Mouse (Mus musculus) hindbrain, embryonic 16.5 days (tissue): ENCODE results near the gene Grb10. TPM values are rescaled to one million over a fixed set of nuclear protein-coding genes. Genes with fewer than 3 reads are reported as not detected.

ENCODE experiments used
- ATAC-seq: fragments of 200-750 bp; cut with Nextera tagmentation; 2 replicates; pipeline ENCODE4 v1.8.0; 2017; ENCODE audit warnings: moderate TSS enrichment, moderate library complexity
- H3K27ac ChIP-seq: fragments of 300-500 bp; sonication (generic); 2 replicates; pipeline ENCODE4 v1.5.1; 2014; ENCODE audit warnings: low read depth, mild to moderate bottlenecking, control low read depth, low read length, moderate library complexity
- H3K27me3 ChIP-seq: fragments of 300-500 bp; sonication (generic); replicated peaks from 2 replicates; pipeline ENCODE4 v1.6.1; 2014; ENCODE audit warnings: low read length; ENCODE audit not compliant: control insufficient read depth, insufficient read depth
- H3K36me3 ChIP-seq: fragments of 300-500 bp; sonication (generic); 2 replicates; pipeline ENCODE4 v1.6.1; 2014; ENCODE audit warnings: mild to moderate bottlenecking, low read length, moderate library complexity, mixed read lengths; ENCODE audit not compliant: control insufficient read depth, insufficient read depth
- H3K4me1 ChIP-seq: fragments of 300-500 bp; sonication (generic); 2 replicates; pipeline ENCODE4 v1.6.1; 2014; ENCODE audit warnings: low read depth, low read length; ENCODE audit not compliant: control insufficient read depth, insufficient read depth
- H3K4me2 ChIP-seq: fragments of 300-500 bp; sonication (generic); 2 replicates; pipeline ENCODE4 v1.6.1; 2014; ENCODE audit warnings: mild to moderate bottlenecking, low read length, control low read depth, moderate library complexity
- H3K4me3 ChIP-seq: fragments of 300-500 bp; sonication (generic); 2 replicates; pipeline ENCODE4 v1.5.1; 2014; ENCODE audit warnings: mild to moderate bottlenecking, low read length, control low read depth, moderate library complexity
- H3K9ac ChIP-seq: fragments of 300-500 bp; sonication (generic); 2 replicates; pipeline ENCODE4 v1.6.1; 2014; ENCODE audit warnings: low read depth, mild to moderate bottlenecking, control low read depth, low read length, moderate library complexity
- H3K9me3 ChIP-seq: fragments of 300-500 bp; sonication (generic); 2 replicates; pipeline ENCODE4 v1.6.1; 2014; ENCODE audit warnings: mild to moderate bottlenecking, low read length, moderate library complexity; ENCODE audit not compliant: control insufficient read depth
- WGBS: fragments of 180-500 bp; shearing (Covaris S2); extraction: QIAGEN DNeasy Blood & Tissue Kit; methylation state at CpG from one replicate; pipeline ENCODE4 v1.1.7; 2014; 5-methylcytosine and 5-hydroxymethylcytosine counted together
- polyA plus RNA-seq: library from polyadenylated mRNA; unstranded; fragments of >200 nt; fragmentation: Nextera tagmentation; extraction: Ambion mirVana; gene quantifications from 2 replicates; pipeline ENCODE4 v1.2.1, GENCODE M21; 2015

The Grb10 gene
- polyA plus RNA-seq, 1 experiment from 2014 or later: 72.7 TPM

- no peaks in the 10 kb centered on the region for H3K4me1 ChIP-seq
- H3K4me3 ChIP-seq: no peak overlapping the region
- no peak overlapping the region for H3K9ac ChIP-seq
- H3K36me3 ChIP-seq: peaks cover 7% of the 10 kb centered on the region
- no peak overlapping the region for H3K4me2 ChIP-seq
- no peak for ATAC-seq
- no peaks in the 10 kb centered on the region for H3K27me3 ChIP-seq
- no peak overlapping the region for H3K27ac ChIP-seq
- WGBS: 84% methylated on average over 8 of the region's 8 CpGs
- H3K9me3 ChIP-seq: 0 out of 2 replicates have a peak, but pooled peaks cover 5% of the 10 kb centered on the region
These were observed 71.0 kb downstream of the Grb10 start for GRCm38 (mm10) chr11:11967519-11967918.

GRCm38 (mm10) chr11:11966220-11966619 lies 72.3 kb downstream of the Grb10 start:
- Histone ChIP-seq H3K4me1 (no peaks in the 10 kb centered on the region), H3K36me3 (peaks cover 7% of the 10 kb centered on the region), H3K27me3 (no peaks in the 10 kb centered on the region), H3K9ac (no peak overlapping the region), H3K4me3 (no peak overlapping the region), H3K27ac (no peak overlapping the region), H3K4me2 (no peak overlapping the region), H3K9me3 (0 out of 2 replicates have a peak, but pooled peaks cover 3% of the 10 kb centered on the region)
- 79% methylated on average over 3 of the region's 3 CpGs for WGBS
- ATAC-seq: no peak

GRCm38 (mm10) chr11:11965501-11966125 lies 72.9 kb downstream of the Grb10 start:
- peaks cover 4% of the 10 kb centered on the region; the same call in 1 of the 2 replicates for H3K36me3 ChIP-seq
- H3K27me3 ChIP-seq: no peaks in the 10 kb centered on the region
- no peak overlapping the region for H3K9ac ChIP-seq
- 81% methylated on average over 12 of the region's 12 CpGs for WGBS
- H3K27ac ChIP-seq: no peak overlapping the region
- no peak overlapping the region for H3K4me2 ChIP-seq
- H3K9me3 ChIP-seq: no peaks in the 10 kb centered on the region
- no peaks in the 10 kb centered on the region for H3K4me1 ChIP-seq
- no peak for ATAC-seq
- no peak overlapping the region for H3K4me3 ChIP-seq

GRCm38 (mm10) chr11:11964729-11965128 lies 73.8 kb downstream of the Grb10 start:
- WGBS: 86% methylated on average over 2 of the region's 2 CpGs
- Histone ChIP-seq H3K4me3 (no peak overlapping the region), H3K27me3 (no peaks in the 10 kb centered on the region), H3K9me3 (no peaks in the 10 kb centered on the region), H3K27ac (no peak overlapping the region), H3K9ac (no peak overlapping the region), H3K36me3 (no peaks in the 10 kb centered on the region), H3K4me2 (no peak overlapping the region), H3K4me1 (no peaks in the 10 kb centered on the region)
- no peak for ATAC-seq

- no peak overlapping the region for H3K4me3 ChIP-seq
These were observed 74.9 kb downstream of the Grb10 start for GRCm38 (mm10) chr11:11963587-11963986.

GRCm38 (mm10) chr11:11963065-11963464 lies 75.4 kb downstream of the Grb10 start:
- Histone ChIP-seq H3K27ac (no peak overlapping the region), H3K4me2 (no peak overlapping the region), H3K36me3 (no peaks in the 10 kb centered on the region), H3K27me3 (no peaks in the 10 kb centered on the region), H3K9ac (no peak overlapping the region), H3K4me1 (no peaks in the 10 kb centered on the region), H3K9me3 (no peaks in the 10 kb centered on the region), H3K4me3 (no peak overlapping the region)
- ATAC-seq: no peak
- WGBS: 74% methylated on average over 2 of the region's 2 CpGs

More at GRCm38 (mm10) chr11:11963587-11963986, 74.9 kb downstream of the Grb10 start:
- no peak overlapping the region for H3K4me2 ChIP-seq
- H3K9ac ChIP-seq: no peak overlapping the region
- no peaks in the 10 kb centered on the region for H3K36me3 ChIP-seq
- no peak for ATAC-seq
- H3K27me3 ChIP-seq: no peaks in the 10 kb centered on the region
- H3K27ac ChIP-seq: no peak overlapping the region
- no peaks in the 10 kb centered on the region for H3K4me1 ChIP-seq
- H3K9me3 ChIP-seq: no peaks in the 10 kb centered on the region
- 53% methylated on average over 3 of the region's 3 CpGs for WGBS

GRCm38 (mm10) chr11:11962629-11962954 lies 75.9 kb downstream of the Grb10 start:
- Histone ChIP-seq H3K9me3 (no peaks in the 10 kb centered on the region), H3K4me2 (no peak overlapping the region), H3K27me3 (no peaks in the 10 kb centered on the region), H3K36me3 (no peaks in the 10 kb centered on the region), H3K4me3 (no peak overlapping the region), H3K27ac (no peak overlapping the region), H3K9ac (no peak overlapping the region), H3K4me1 (no peaks in the 10 kb centered on the region)
- no peak for ATAC-seq
- WGBS: 19% methylated on average over 5 of the region's 5 CpGs

GRCm38 (mm10) chr11:11961917-11962628 lies 76.4 kb downstream of the Grb10 start:
- Histone ChIP-seq H3K4me3 (no peak overlapping the region), H3K36me3 (no peaks in the 10 kb centered on the region), H3K9me3 (no peaks in the 10 kb centered on the region), H3K27me3 (no peaks in the 10 kb centered on the region), H3K4me1 (no peaks in the 10 kb centered on the region), H3K27ac (no peak overlapping the region), H3K9ac (no peak overlapping the region), H3K4me2 (no peak overlapping the region)
- peak; percentile 61; the same call in 1 of the 2 replicates for ATAC-seq
- 72% methylated on average over 5 of the region's 5 CpGs for WGBS

- no peak for ATAC-seq
- H3K36me3 ChIP-seq: no peaks in the 10 kb centered on the region
- H3K4me2 ChIP-seq: no peak overlapping the region
- H3K4me3 ChIP-seq: no peak overlapping the region
- no peaks in the 10 kb centered on the region for H3K9me3 ChIP-seq
- WGBS: 19% methylated on average over 5 of the region's 5 CpGs
- no peak overlapping the region for H3K9ac ChIP-seq
- H3K4me1 ChIP-seq: no peaks in the 10 kb centered on the region
- no peaks in the 10 kb centered on the region for H3K27me3 ChIP-seq
- H3K27ac ChIP-seq: no peak overlapping the region
These were observed 77.6 kb downstream of the Grb10 start for GRCm38 (mm10) chr11:11960858-11961257.
